Mouse (Mus musculus) fat pad, adult 2 months (tissue): ENCODE measurements around the gene Arhgef28.

Source experiments
- DNase-seq: peaks from one replicate; pipeline ENCODE4 v3.0.0-alpha.2; 2011; ENCODE audit warnings: low read depth, low spot score; ENCODE audit errors: extremely low read depth

Arhgef28 gene

DNA sequence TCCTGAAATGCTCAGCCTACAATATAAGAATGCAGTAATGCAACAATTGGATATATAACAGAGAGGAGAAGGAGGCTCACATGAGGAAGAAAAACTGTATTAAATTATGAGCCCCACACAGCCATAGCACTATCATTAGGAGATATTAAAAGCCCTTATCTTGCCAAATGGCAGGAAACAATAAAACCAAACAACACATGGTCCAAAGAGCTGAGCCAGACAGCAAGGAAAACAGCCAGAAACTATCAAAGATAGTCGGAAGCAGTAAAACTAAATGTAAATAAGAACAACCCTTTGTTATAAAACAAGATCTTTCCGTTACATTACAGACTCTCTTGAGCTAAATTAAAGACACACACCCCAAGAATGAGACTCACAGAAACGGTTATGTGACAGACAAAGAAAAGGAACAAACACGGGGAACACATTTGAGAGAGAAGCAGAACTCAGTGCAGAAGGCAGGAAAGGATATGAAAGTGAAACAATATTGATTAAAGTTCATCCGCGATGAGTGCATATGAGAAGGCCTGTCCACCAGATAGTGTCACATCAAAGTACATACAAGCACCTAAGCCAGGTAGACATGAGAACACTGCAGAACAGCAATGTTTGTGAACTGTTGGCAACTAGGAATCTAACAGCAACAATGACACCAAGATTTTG, 231.6 kb downstream of the Arhgef28 start:
- DNase-seq, result no peak

DNA sequence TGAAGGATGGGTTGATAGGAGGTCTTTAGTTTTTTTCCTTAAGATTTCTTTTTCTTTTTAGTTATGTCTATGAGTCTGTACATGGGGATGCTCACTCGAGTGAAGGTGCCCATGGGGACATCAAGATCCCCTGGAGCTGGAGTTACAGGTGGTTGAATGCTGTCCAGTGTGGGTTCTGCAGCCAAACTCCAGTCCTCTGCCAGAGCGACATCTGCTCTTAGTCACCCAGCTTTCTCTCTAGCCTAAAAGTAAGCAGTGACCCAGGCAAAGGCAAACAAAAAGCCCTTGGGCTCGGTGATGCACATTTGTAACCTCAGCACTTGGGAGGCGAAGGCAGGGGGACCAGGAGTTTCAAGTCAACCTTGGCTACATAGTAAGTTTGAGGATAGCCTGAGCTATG, 232.3 kb downstream of the Arhgef28 start:
- no peak for DNase-seq

DNA sequence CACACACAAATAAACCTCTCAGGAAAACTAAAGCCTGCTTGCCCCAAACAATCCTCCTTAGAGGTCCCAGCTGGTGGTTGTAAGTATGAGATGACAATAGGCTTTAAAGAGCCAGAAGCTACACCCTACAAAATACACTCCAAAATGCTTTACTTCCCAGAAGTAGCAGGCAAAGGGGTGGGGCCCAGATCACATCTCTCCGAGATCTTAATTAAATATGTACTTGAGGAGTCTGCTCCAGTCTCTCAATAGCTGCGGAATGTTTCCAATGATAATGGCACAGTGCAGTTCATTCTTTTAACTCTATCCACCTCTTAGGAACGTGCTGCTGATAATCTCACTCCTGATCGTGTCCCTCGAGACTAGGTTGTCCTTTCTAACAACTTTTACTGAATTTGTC, 240.2 kb downstream of the Arhgef28 start:
- no peak for DNase-seq

- no peak for DNase-seq
These were observed 241.3 kb downstream of the Arhgef28 start for GRCm38 (mm10) chr13:97964892-97965424.

DNA sequence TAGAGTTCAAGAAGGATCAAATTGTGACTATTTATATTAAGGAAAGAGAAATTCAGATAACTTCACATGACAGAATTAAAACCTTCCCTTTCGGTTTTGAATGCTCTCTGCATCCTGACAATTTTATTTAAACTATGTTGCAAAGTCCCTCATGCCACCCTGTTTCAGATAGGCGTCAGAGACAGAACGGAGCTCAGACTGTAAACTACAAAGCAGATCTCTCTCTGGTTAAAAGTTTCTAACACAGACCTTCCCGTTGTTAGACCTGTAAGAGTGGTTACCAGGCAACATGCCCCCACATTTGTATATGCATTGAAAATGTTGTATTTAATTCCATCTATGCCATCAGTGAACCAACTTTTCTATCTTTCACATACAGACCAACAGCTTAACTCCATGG, 246.1 kb downstream of the Arhgef28 start:
- DNase-seq, result no peak

DNA sequence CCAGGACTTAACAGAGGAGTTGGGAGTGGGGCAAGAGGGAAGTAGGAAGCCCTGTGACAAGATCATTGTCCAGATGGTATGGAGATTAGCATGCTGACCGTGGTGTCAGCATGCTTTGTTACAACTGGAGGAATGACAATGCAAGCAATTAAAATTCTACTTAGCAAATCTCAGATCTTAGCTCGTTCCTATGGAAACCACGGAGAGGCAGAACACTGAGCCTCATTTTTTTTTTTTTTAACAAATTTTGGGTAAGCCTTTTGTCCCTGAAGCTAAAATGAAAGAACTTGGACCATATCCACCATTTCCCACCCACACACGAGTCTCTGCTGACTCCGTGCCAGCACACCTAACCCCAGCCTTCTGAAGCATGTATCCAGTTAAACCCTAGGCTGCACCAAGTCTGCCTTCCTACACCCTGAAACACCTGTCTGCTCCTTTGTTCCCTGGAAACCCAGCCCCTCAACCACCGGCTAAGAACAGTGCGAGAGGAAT, 246.8 kb downstream of the Arhgef28 start:
- no peak for DNase-seq

- no peak for DNase-seq
These were observed 250.5 kb downstream of the Arhgef28 start for GRCm38 (mm10) chr13:97955759-97956158.

GRCm38 (mm10) chr13:97954956-97955496, 251.2 kb downstream of the Arhgef28 start:
- no peak for DNase-seq

DNA sequence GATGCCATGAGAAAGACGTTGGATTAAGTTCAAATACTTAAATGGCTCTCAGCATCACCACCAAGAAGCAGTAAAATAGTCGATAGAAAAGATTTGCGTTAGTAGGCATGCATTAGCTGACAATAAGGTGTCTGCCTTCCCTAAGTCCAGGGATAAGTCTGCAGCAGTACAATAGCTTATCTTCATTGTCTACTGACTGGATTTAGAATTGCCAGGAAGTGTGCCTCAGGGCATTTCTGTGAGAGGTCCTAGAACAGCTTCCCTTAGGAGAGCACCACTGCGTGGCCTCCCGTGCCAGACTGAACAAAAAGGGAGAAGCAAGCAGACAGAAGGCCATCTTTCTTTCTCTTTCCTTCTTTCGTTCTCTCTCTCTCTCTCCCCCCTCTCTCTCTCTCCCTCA, 252.2 kb downstream of the Arhgef28 start:
- DNase-seq, result no peak

DNA sequence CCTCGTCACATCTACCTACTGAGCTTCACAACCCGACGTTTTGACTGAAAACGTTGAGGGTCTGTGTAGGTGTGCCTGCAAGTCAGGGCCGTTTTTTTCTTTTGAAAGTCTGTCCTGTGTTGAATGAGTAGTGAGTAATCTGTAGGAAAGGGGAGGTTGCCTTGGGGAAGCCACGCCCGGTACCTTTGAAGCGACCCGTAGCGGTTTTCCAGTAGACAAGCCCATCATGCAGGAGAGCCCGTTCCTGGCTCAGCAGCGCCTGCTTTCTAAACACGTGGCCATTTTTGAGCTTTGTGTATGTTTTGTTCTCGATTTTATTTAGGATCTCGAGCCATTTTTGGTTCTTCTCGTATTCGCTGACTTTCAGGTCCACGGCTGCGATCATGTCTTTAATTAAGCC, 252.7 kb downstream of the Arhgef28 start:
- no peak for DNase-seq

GRCm38 (mm10) chr13:97948856-97949255, 257.4 kb downstream of the Arhgef28 start:
- no peak for DNase-seq

DNA sequence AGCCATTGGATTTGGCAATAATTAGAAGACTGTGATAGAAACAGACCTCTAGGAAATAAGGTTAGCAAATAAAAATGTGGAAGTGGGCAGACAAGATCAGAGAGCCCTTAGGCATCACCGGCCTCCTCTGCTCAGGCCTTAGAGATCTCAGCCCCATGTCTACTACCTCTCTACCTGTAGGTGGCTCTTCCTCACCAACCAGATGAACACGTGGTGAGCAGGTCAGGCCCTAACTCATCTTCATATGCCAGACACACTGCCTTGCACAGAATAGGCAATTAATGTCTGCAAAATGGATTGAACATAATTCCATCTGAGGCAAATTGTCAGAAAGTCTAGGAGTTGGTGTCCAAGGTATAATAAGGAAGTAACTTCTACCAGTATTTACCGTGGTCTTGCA, 258.6 kb downstream of the Arhgef28 start:
- no peak for DNase-seq

DNA sequence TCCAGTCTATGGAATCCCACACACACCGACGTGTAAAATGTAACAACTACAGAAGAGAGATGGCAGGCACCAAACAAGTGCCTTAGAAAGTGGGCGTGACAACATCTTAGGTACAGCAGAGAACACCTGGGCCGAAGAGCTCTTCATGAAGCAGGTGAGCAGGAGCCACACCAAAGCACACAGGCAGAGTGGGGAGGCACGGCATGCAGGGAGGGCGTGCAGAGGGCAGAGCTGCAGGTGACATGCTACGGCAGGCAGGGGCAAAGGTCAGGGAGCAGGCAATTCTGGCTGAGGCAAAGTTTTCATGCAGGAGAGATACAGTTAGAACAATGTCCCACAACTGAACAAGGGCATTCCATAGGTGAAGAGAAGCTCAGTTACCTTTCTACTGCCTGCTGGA, 259.8 kb downstream of the Arhgef28 start:
- no peak for DNase-seq

DNA sequence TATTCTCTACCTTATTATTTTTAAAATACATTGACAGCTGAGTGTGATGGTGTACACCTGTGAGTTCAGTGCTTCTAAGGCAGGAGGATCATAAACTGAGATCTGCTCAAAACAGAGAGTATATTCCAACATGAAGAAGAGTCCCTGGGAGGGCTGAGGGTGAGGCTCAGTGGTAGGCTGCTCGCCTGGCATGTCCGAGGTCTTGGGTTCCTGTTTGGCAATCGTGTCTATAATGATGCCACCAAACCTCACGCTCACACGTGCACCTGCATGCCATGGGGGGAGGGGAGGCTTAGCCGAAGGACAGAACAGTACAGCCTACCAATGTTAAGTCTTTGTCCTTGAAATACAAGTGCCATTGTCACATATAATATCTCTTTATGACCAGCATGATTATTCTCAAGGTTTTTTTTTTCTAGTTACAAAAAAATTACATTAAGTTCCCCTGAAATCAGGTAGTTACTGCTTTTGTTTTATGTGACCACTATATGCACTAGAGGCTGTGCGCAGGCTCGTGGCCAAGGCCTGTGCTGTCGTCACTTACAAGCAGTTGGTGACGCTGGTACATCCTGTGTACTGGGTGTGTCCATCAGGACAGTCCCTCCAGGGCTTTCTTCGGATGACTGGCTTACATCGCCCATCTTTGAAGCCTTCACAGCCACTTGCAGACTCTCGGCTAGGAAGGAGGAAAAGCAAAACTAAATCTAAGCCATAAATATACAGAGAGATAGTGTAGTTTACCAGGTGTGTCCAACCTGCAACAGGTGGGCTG, 264.1 kb downstream of the Arhgef28 start:
- no peak for DNase-seq

DNA sequence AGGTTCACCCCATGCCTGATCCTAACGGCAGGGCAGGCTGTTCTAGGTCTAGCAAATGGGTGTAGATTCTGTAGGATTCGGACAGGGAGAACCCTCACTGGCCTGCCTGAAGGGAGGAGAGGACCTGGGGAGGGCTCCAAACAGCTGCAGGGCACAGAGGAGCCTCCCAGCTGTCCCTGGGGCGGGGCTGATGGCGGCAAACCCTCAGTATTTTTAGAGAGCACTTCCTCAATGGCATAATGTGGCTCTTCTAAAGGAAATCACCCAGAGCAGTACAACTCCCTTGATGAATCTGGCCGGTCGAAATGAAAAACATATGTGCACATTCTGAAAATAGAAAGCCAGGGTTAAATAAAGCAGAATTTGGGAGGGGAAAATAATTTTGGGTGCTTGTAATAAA, 265.1 kb downstream of the Arhgef28 start:
- DNase-seq, result no peak

DNA sequence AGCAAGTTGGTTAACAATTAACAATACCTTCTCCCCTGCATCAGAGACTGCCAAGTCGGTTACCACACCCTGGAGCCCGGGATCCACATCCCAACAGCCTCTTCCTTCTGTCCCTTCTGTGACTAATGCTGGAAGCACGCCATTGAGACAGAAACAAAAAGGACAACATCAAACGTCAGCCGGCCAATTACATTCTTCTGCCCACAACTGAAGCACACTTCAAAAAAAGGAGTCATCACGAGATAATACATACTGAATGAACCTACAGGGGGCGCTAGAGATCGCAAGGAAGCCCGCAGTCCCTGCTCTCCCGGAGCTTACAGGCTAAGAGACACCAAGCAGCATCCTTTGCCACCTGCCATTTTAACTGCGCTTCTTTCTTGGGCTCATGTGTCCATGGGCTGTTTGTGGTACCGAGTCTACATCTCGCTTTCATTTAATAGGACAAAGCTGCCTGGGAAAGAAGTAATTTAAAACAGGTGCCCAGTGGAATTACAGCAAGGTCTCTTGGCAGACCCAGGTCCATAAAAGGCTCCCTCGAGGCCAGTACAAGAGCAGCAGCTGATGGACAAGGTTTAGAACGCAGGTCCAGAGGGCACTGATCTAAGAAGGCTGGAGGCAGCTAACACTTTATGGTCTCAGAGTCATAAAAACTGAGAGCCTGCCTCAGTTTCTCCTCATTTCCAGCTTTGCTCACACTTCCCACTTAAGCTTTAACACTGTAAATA, 266.6 kb downstream of the Arhgef28 start:
- no peak for DNase-seq

GRCm38 (mm10) chr13:97938596-97939297, 267.5 kb downstream of the Arhgef28 start:
- no peak for DNase-seq

DNA sequence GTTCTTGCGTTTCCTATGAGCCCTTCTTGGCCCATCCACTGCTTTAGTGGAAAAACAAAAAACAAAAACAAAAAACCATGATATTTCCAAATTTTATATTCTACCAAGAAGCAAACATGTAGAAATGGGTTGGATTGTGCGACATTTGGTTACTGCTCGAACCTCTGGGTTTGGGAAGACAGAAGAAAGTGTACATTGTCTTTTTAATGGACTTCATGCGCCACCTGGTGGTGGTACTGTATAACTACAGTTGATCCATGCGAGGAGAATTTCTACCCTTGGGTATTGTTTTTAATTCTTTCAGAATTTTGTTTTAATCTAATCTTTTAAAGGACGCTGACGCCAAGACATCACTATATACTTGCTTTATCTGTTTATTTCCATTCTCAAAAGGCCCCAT, 268.3 kb downstream of the Arhgef28 start:
- no peak for DNase-seq

- no peak for DNase-seq
These were observed 278.1 kb downstream of the Arhgef28 start for GRCm38 (mm10) chr13:97928135-97928497.

DNA sequence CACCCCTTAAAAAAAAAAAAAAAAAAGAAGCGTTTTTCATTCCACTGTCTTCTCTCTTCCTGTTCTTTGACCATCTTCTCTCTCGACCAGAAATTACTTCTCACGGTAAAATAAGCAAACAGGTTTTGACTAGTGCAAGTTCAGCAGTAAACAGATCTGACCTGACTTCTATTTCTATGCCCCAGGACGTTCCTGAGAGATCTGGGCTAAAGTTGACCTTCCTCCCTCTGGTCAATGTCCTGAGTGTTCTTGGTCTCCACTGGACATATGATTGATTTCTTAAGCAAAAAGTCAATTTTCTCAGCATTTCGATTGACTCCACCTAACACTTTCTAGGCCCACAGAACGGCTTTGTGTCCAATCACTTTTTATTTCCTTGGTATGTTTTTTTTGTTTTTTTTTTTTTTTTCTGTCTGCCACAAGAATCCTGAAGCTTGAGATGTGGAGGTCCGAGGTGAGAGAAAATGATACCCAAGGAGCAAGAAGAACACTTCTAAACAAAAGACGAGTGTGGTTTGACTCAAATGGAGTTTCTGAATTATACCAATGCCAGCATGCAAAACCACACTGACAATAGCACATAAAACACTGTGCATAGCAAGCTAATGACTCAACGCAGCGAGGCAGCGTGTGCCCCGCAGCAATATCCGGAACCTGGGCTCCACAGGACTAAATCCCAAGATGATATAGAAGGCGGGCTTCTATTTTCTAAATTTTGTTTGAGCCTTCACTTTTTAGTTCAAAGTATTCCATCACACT, 278.7 kb downstream of the Arhgef28 start:
- no peak for DNase-seq
